Mouse (Mus musculus): ENCODE measurements around the gene Syce2. TPM values are rescaled to one million over a fixed set of nuclear protein-coding genes. Genes with fewer than 3 reads are reported as not detected.

Syce2 gene
- polyA plus RNA-seq (2017; shearing (Covaris generic)): 4.5 TPM

DNA sequence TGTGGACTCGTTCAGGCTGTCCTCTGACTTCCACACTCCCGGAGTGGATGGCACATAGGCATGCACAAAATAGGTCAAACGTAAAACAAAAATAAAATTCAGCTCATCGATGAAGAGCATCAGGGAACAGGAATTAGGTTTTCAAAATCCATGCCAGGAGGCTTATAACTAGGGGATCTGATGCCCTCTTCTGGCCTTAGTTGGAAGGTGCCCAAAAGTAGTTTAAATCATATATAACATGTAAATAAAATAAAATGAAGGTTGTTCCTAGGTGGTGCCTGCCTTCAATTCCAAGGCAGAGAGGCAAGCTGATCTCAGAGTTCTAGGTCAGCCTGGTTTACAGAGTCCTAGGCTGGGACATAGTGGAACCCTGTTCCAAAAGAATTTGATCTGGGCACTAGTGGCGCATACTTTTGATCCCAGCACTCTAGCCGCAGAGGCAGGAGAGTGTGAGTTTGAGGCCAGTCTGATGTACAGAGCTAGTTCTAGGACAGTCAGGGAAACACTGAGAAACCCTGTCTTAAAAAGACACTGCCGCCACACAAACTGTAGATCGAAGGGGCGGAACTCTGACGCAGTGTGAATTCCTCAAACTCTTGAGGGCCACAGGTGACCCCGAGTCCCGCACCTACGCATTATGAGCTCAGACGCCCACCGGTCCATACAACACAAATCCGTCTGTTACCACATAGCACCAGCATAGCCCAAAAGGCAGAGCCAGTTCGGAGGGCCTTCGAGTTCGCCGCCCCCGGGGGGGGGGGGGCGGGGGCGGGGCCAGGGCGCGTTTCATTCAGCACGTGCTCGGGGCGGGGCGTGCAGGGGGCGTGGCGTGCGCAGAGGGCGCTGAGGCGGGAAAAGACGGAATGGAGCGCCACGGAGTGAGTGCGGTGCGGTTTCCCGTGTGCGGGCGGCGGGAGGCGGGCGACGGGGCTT lies at the start of gene Syce2:
TSS of gene Syce2 (plus strand) at position 736 of the 933 bp plus-strand sequence.

DNA sequence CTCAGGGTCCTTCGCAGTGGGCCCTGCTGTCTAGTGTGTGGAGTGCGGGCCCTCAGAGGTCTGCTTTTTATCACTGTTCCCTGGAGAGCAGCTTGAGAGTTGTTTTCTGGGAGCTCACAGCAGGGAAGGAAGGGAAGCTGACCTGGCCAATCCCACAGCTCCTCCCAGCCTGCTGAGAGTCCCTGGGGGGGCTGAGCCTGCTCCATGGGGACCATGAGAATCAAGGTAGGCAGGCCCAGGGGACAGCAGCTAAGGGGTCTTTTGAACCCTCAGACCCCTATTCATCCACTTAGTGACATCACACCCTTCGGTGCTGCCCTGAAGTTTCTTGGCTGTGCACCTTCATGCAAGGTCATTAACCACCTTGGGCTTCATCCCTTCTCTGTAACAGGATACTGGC lies 49.2 kb upstream of the Syce2 start, which contains the start of gene Dand5:
TSS of gene Dand5 (minus strand) at position 101 of the 400 bp plus-strand sequence.

DNA sequence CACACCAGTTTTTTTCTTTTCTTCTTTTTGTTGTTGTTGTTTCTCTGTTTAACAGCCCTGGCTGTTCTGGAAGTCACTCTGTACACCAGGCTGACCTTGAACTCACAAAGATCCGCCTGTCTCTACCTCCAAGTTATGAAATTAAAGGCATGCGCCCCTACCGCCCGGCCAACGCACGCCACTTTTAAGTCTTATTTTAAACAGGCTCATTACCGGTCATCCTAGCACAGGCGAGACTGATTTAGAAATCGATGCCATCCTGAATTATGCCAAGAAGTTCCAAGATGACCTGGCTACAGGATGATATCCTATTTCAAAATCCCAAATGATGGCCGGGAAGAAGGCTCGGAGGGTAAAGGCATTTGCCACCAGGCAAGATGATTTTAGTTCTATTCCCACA lies 40.4 kb upstream of the Syce2 start, which contains the start of gene Gadd45gip1:
TSS of gene Gadd45gip1 (plus strand) at position 33 of the 400 bp plus-strand sequence.

DNA sequence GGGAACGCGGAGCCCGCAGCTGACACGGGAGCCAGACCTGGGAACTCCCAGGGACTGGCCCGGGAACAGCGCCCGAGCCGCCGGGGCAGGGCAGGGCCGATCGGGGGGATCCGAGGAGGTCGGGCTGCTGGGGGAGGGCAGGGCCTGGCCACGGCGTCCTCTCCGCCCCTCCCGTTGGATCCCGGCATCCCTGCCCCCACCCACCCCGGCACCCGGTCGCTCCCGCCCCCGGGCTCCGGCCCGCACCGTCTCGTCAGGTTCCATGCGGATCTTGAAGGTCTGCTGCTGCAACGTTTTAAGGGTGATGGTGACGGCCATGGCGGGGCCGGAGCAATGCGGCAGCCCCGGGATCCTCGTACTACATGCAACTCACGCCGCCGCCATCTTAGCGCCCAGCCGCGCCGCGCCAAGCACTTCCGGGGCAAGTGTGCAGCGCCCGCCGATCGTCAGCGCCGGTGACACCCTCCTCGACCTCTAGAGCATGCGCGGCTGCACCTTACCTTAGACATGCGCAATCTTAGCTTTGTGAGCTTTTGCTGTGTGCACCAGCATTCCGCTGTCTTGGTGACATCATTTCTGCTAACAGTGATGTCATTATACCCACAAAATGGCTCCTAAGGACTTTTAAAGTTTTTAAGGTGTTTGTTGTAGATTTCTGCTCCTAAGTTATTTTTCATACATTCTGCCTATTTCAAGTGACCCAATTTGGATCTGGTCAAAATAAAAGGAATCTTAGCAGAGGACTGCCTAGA lies 31.5 kb upstream of the Syce2 start, which contains the start of gene Rad23a:
TSS of gene Rad23a (minus strand) at position 418 of the 752 bp plus-strand sequence.

DNA sequence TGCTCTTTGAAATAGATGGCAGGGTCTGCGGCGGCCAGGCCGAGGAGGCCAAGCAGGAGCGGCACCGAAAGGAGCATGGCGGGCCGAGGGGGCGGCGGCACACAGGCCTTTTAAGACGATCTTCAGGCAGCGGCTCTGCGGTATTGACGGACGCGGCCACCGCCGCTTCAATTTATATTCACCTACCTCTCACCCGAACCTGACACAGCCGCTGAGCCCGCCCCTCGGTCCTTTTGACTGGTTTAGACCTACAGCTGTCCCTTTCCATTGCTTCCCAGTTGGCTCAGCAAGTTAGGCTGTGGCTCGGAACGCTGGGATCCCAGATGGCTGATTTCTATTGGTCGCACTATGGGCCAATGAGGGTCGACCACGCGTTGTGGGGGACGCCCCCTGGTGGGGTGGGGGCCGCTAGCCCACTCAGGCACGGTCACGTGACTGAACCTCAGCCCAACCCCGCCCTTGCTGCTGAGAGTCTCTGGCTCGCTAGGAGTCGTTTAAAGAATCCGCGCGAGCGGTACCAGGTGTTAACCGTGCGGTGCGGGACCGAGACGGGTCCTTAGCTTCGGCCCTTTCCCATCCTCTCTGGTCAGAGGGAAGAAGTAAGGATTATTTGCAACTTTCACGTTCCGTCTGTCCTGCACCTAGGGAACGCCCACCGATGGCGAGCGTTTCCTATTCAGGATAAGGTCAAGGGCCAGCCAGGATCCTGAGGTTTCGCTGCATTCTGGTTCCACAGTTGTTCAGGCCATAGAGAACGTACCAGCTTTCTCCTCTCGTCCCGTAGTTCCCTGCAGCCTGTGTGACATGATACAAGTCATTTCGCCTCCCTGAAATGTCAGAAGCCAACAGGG lies 25.0 kb upstream of the Syce2 start, which contains the start of gene Calr:
TSS of gene Calr (minus strand) at position 213 of the 851 bp plus-strand sequence.

DNA sequence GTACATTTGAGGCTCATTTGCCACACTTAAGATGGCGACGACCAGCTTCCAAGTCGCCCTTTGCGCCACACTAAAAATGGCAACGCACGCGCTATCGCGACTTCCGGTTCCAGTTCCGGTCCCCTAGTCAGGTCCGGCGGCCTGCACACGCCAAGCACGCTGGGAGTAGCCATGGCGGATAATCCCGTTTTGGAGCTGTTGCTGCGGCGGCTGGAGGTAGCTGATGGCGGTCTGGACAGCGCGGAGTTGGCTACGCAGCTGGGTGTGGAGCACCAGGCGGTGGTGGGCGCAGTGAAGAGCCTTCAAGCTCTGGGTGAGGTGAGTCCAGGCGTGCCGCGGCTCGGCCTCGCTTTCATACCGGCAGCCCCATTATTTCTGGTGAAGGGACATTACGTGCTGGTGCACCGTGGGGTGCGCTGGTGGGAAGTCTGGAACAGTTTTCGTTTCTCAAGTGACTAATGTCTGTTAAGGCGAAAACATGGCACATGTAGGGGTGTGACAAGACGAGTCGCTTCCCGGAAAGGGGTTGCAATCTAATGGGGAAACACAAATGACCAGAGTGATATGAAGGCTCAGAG lies 15.0 kb upstream of the Syce2 start, which contains the start of gene Farsa:
TSS of gene Farsa (plus strand) at position 126 of the 578 bp plus-strand sequence.

DNA sequence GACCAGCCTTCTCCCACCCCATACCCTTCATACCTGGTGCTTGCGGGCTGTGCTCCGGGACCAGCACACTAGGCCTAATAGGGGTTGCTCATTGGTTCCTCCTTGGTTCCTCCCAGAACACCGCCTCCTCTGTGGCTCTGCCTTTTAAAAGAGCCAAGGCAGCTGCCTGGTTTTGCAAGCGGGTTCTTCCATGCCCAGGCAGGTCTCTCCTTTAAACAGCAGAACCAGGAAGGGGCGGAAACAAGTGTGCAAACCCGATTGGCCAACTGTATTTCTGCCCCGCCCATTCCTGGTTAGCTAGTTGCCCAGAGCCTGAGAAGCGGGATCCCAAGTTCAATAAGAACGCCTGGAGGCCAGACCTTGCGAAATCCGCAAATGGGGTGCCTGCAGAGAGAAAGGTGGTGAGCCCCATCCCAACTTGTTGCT lies 21.8 kb downstream of the Syce2 start, which contains the start of gene Gcdh:
TSS of gene Gcdh (minus strand) at position 213 of the 426 bp plus-strand sequence.

DNA sequence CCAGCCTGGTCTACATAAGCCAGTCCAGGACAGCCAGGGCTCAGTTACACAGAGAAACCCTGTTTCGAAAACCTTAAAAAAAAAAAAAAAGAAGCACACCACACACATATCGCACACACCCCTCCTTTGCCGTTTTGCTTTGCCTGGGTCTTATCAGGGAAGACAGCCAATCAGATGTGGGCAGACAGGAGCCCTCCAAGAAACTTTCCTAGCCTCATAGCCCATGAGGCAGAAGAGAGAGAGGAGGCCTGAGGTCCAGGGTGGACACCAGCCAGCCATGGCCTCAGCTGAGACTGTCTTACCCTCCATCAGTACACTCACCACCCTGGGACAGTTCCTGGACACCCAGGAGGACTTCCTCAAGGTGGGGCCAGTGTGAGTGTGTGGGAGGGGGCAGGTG lies 29.8 kb downstream of the Syce2 start, which contains the start of gene Klf1:
TSS of gene Klf1 (plus strand) at position 177 of the 400 bp plus-strand sequence.

DNA sequence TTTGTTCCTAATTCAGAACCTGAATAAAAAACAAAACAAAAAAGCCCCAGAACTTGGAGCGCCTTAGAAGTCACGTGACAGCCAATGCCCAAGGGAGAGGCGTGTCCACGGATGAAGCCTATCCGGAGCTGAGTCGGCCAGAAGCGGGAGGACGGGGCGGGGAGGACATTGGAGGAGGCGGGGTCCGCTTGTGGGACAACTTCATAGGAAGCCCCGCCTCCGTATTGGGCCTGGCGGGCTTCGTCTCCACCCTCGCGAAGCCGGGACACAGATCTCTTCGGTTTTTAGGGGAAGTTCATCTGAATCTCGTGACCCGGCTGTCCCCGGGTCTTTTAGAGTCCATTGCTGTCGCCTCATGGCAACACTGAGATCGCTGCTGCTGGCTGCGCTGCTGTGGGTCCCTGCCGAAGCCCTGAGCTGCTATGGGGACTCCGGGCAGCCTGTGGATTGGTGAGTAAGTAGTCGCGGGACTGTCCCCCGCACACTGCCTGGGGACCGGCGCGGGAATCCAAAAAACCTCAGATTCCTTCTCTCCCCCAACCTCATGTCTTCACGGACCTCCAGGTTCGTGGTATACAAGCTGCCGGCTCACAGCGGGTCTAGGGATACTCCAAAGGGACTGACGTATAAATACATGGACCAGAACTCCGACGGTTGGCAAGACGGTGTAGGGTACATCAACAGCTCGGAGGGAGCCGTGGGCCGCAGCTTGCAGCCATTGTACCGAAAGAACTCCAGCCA lies 36.7 kb downstream of the Syce2 start, which contains the start of gene Dnase2a:
TSS of gene Dnase2a (plus strand) at position 140 of the 741 bp plus-strand sequence.

DNA sequence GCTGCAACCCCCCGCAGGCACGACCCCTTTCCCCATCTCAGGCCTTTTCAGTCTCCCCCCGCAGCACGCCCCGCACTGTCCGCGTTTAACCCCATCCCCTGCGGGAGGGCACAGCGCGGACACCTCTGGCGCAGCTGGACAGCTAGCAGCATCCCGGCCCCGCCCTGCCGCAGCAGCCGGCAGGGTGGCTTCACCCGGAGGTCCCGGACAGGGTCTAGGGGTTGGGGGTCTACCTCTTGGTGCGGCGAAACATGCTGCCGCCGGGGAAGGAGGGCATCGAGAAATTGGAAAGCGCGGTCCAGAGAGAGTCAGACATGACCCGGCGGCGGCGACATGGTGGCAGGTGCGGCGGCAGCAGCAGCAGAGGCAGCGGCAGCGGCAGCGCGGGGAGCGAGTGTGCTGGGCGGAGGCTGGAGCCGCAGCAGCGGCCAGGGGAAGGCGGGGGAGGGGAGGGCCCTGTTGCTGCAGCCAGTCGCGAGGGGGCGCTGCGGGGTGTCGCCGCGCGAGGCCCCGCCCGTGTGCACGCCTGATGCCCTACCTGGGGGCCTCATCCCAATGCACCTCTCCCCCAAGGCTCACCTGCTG lies 65.1 kb downstream of the Syce2 start, which contains the start of gene Mast1:
TSS of gene Mast1 (minus strand) at position 398 of the 585 bp plus-strand sequence.

Other genes starting within 250 kb of the Syce2 start
- 290 TPM for gene Ier2, start 209.3 kb upstream of the Syce2 start, polyA plus RNA-seq (2017; shearing (Covaris generic))
- gene Trmt1, start 185.8 kb upstream of the Syce2 start, polyA plus RNA-seq (2017; shearing (Covaris generic)): 59.3 TPM
- 19.2 TPM for gene Nacc1, start 184.2 kb upstream of the Syce2 start, polyA plus RNA-seq (2017; shearing (Covaris generic))
- 0.78 TPM for gene Lyl1, start 170.7 kb upstream of the Syce2 start, polyA plus RNA-seq (2017; shearing (Covaris generic))
- gene G430095P16Rik, start 149.1 kb upstream of the Syce2 start, polyA plus RNA-seq (2017; shearing (Covaris generic)): 28.5 TPM
- 12.6 TPM for gene Nfix, start 71.8 kb upstream of the Syce2 start, polyA plus RNA-seq (2017; shearing (Covaris generic))
- gene Dand5, start 49.3 kb upstream of the Syce2 start, polyA plus RNA-seq (2017; shearing (Covaris generic)): 6.6 TPM
- gene Gadd45gip1, start 40.6 kb upstream of the Syce2 start, polyA plus RNA-seq (2017; shearing (Covaris generic)): 33.5 TPM
- 212 TPM for gene Rad23a, start 31.4 kb upstream of the Syce2 start, polyA plus RNA-seq (2017; shearing (Covaris generic))
- gene Calr, start 25.2 kb upstream of the Syce2 start, polyA plus RNA-seq (2017; shearing (Covaris generic)): 491 TPM
- 102 TPM for gene Farsa, start 15.1 kb upstream of the Syce2 start, polyA plus RNA-seq (2017; shearing (Covaris generic))
- 39.3 TPM for gene Gcdh, start 21.8 kb downstream of the Syce2 start, polyA plus RNA-seq (2017; shearing (Covaris generic))
- 0.16 TPM for gene Klf1, start 29.8 kb downstream of the Syce2 start, polyA plus RNA-seq (2017; shearing (Covaris generic))
- 14.6 TPM for gene Dnase2a, start 36.4 kb downstream of the Syce2 start, polyA plus RNA-seq (2017; shearing (Covaris generic))
- 1.2 TPM for gene Mast1, start 65.2 kb downstream of the Syce2 start, polyA plus RNA-seq (2017; shearing (Covaris generic))
- gene Rtbdn, start 74.9 kb downstream of the Syce2 start, polyA plus RNA-seq (2017; shearing (Covaris generic)): 0.19 TPM
- not detected for gene Gm49661, start 97.3 kb downstream of the Syce2 start, polyA plus RNA-seq (2017; shearing (Covaris generic))
- gene Prdx2, start 97.5 kb downstream of the Syce2 start, polyA plus RNA-seq (2017; shearing (Covaris generic)): 181 TPM
- 99.4 TPM for gene Rnaseh2a, start 97.7 kb downstream of the Syce2 start, polyA plus RNA-seq (2017; shearing (Covaris generic))
- gene Junb, start 106.6 kb downstream of the Syce2 start, polyA plus RNA-seq (2017; shearing (Covaris generic)): 673 TPM
- gene Hook2, start 118.5 kb downstream of the Syce2 start, polyA plus RNA-seq (2017; shearing (Covaris generic)): 10.7 TPM
- gene Best2, start 142.4 kb downstream of the Syce2 start, polyA plus RNA-seq (2017; shearing (Covaris generic)): not detected
- 52.2 TPM for gene Asna1, start 153.2 kb downstream of the Syce2 start, polyA plus RNA-seq (2017; shearing (Covaris generic))
- 206 TPM for gene Trir, start 154.7 kb downstream of the Syce2 start, polyA plus RNA-seq (2017; shearing (Covaris generic))
- gene Tnpo2, start 164.8 kb downstream of the Syce2 start, polyA plus RNA-seq (2017; shearing (Covaris generic)): 34.3 TPM
- 6.5 TPM for gene Fbxw9, start 187.9 kb downstream of the Syce2 start, polyA plus RNA-seq (2017; shearing (Covaris generic))
- 0.81 TPM for gene Gm5741, start 195.9 kb downstream of the Syce2 start, polyA plus RNA-seq (2017; shearing (Covaris generic))
- gene Dhps, start 199.6 kb downstream of the Syce2 start, polyA plus RNA-seq (2017; shearing (Covaris generic)): 92.5 TPM
- 173 TPM for gene Wdr83os, start 208.6 kb downstream of the Syce2 start, polyA plus RNA-seq (2017; shearing (Covaris generic))
- gene Wdr83, start 209.2 kb downstream of the Syce2 start, polyA plus RNA-seq (2017; shearing (Covaris generic)): 42.2 TPM
- gene Man2b1, start 211.2 kb downstream of the Syce2 start, polyA plus RNA-seq (2017; shearing (Covaris generic)): 124 TPM

Measured in CD4-positive, CD25-positive, alpha-beta regulatory T cell (primary cell).